Mouse (Mus musculus): Measurements from ENCODE around the gene Mmrn2.

- TF ChIP-seq POLR2A (IDR thresholded peaks at IDR 0.05; ENCODE audit: insufficient read depth, low read length) (no peak), CTCF (IDR thresholded peaks at IDR 0.05; ENCODE audit: low read depth, low read length) (no peak)
Measured at GRCm38 (mm10) chr14:34444368-34444767, 69.1 kb downstream of the Mmrn2 start.

Data from ES-Bruce4 (cell line).